In genomic region chr5:103387540-103388026, GRCm38 (mm10) we compare ENCODE assay signal across 8 mouse cellular contexts. TPM values are rescaled to one million over a fixed set of nuclear protein-coding genes. Genes with fewer than 3 reads are reported as not detected.
DNase-seq lines count a peak whose midpoint lies in the region; ATAC-seq lines count a peak whose summit lies in the region.

No protein-coding gene starts in this region.

- 68% methylated on average over 8 of the region's 8 CpGs for WGBS in midbrain, embryonic 13.5 days
- WGBS in midbrain, embryonic 11.5 days, result 67% methylated on average over 8 of the region's 8 CpGs
- WGBS in embryonic facial prominence, embryonic 15.5 days, result 19% methylated on average over 8 of the region's 8 CpGs
- 24% methylated on average over 8 of the region's 8 CpGs for WGBS in stomach, embryonic 16.5 days

- H3K36me3 ChIP-seq in midbrain, embryonic 13.5 days, result no peaks in the 10 kb centered on the region
- no peaks in the 10 kb centered on the region for H3K36me3 ChIP-seq in midbrain, embryonic 11.5 days (ENCODE audit: control insufficient read depth, insufficient read depth, low read length)
- no peaks in the 10 kb centered on the region for H3K36me3 ChIP-seq in embryonic facial prominence, embryonic 15.5 days
- H3K36me3 ChIP-seq in stomach, embryonic 16.5 days (ENCODE audit: control insufficient read depth, insufficient read depth, low read length), result no peaks in the 10 kb centered on the region

- no peaks in the 10 kb centered on the region for H3K27me3 ChIP-seq in midbrain, embryonic 13.5 days
- no peaks in the 10 kb centered on the region for H3K27me3 ChIP-seq in midbrain, embryonic 11.5 days (ENCODE audit: control insufficient read depth, insufficient read depth, low read length)
- H3K27me3 ChIP-seq in embryonic facial prominence, embryonic 15.5 days, result no peaks in the 10 kb centered on the region
- no peaks in the 10 kb centered on the region for H3K27me3 ChIP-seq in stomach, embryonic 16.5 days (ENCODE audit: control insufficient read depth, insufficient read depth, low read length)

- no peaks in the 10 kb centered on the region for H3K9me3 ChIP-seq in midbrain, embryonic 13.5 days
- no peaks in the 10 kb centered on the region for H3K9me3 ChIP-seq in midbrain, embryonic 11.5 days (ENCODE audit: control insufficient read depth, low read length)
- H3K9me3 ChIP-seq in embryonic facial prominence, embryonic 15.5 days (replicated peaks), result no peaks in the 10 kb centered on the region
- no peaks in the 10 kb centered on the region for H3K9me3 ChIP-seq in stomach, embryonic 16.5 days (replicated peaks; ENCODE audit: control insufficient read depth, low read length)

- ATAC-seq in midbrain, embryonic 13.5 days, result 0 out of 2 replicates have a peak, but pooled peaks have one; percentile 40
- no peak for ATAC-seq in midbrain, embryonic 11.5 days (ENCODE audit: low FRiP score)
- ATAC-seq in embryonic facial prominence, embryonic 15.5 days (ENCODE audit: insufficient number of reproducible peaks, low FRiP score, low TSS enrichment, low read depth), result peak; percentile 83
- peak; percentile 85 for ATAC-seq in stomach, embryonic 16.5 days (ENCODE audit: insufficient read depth, low FRiP score)
- ATAC-seq in cerebellum, adult (ENCODE audit: insufficient number of reproducible peaks, low FRiP score, low TSS enrichment), result no peak

- H3K9ac ChIP-seq in midbrain, embryonic 13.5 days (replicated peaks), result no peak overlapping the region
- H3K9ac ChIP-seq in midbrain, embryonic 11.5 days (ENCODE audit: low read length), result no peak overlapping the region
- H3K9ac ChIP-seq in embryonic facial prominence, embryonic 15.5 days, result no peak overlapping the region
- no peak overlapping the region for H3K9ac ChIP-seq in stomach, embryonic 16.5 days (ENCODE audit: low read length)

- no peak overlapping the region for H3K27ac ChIP-seq in midbrain, embryonic 13.5 days
- no peak overlapping the region for H3K27ac ChIP-seq in midbrain, embryonic 11.5 days (ENCODE audit: low read depth, low read length)
- peak overlapping the region; percentile 39 for H3K27ac ChIP-seq in embryonic facial prominence, embryonic 15.5 days (replicated peaks)
- H3K27ac ChIP-seq in stomach, embryonic 16.5 days (ENCODE audit: low read length), result peak overlapping the region; percentile 86

- no peak for DNase-seq in midbrain, embryonic 11.5 days (ENCODE audit: low spot score, missing footprints)
- peak; percentile 60 for DNase-seq in heart, postnatal 25 days (ENCODE audit: low spot score)
- peak; percentile 57 to 77 for DNase-seq in kidney, postnatal 36 days
- no peak for DNase-seq in frontal cortex, postnatal 14 days (ENCODE audit: low spot score in 2 of 2)

- intact Hi-C loops in heart, postnatal 25 days (cut with DNase I), result no loop called here

- no peak overlapping the region for H3K4me2 ChIP-seq in midbrain, embryonic 13.5 days (replicated peaks)
- no peak overlapping the region for H3K4me2 ChIP-seq in midbrain, embryonic 11.5 days
- no peak overlapping the region for H3K4me2 ChIP-seq in embryonic facial prominence, embryonic 15.5 days (replicated peaks)
- H3K4me2 ChIP-seq in stomach, embryonic 16.5 days (ENCODE audit: low read depth, low read length), result no peak overlapping the region

- no peak overlapping the region for H3K4me3 ChIP-seq in midbrain, embryonic 13.5 days (replicated peaks)
- no peak overlapping the region for H3K4me3 ChIP-seq in midbrain, embryonic 11.5 days (ENCODE audit: low read depth, low read length)
- no peak overlapping the region for H3K4me3 ChIP-seq in embryonic facial prominence, embryonic 15.5 days (replicated peaks)
- no peak overlapping the region for H3K4me3 ChIP-seq in stomach, embryonic 16.5 days (replicated peaks; ENCODE audit: low read length)

- peaks cover 1% of the 10 kb centered on the region; the same call in 1 of the 2 replicates for H3K4me1 ChIP-seq in midbrain, embryonic 13.5 days (replicated peaks)
- H3K4me1 ChIP-seq in midbrain, embryonic 11.5 days (ENCODE audit: control insufficient read depth, insufficient read depth, low read length), result no peaks in the 10 kb centered on the region
- H3K4me1 ChIP-seq in embryonic facial prominence, embryonic 15.5 days, result peaks cover 14% of the 10 kb centered on the region
- peaks cover 14% of the 10 kb centered on the region for H3K4me1 ChIP-seq in stomach, embryonic 16.5 days (ENCODE audit: control insufficient read depth, insufficient read depth, low read length)

RNA-seq across cellular contexts. Expression of gene Ptpn13, which starts 37.4 kb away (rescaled TPM):
- polyA plus RNA-seq in midbrain, embryonic 13.5 days (2015; fragmentation: Nextera tagmentation; extraction: Ambion mirVana), result 6.8 and 8.7 TPM in 2 replicates
- 15.0 and 18.1 TPM in 2 replicates for polyA plus RNA-seq in midbrain, embryonic 11.5 days (2014; fragmentation: Nextera tagmentation; extraction: Ambion mirVana)
- polyA plus RNA-seq in embryonic facial prominence, embryonic 15.5 days (2015; fragmentation: Nextera tagmentation; extraction: Ambion mirVana), result 22.7 and 23.3 TPM in 2 replicates
- total RNA-seq in heart, postnatal 25 days (2021), result 1 to 10 TPM; 6.1 to 6.6 TPM
- polyA plus RNA-seq in stomach, embryonic 16.5 days (2015; fragmentation: Nextera tagmentation; extraction: Ambion mirVana), result 16.8 and 18.8 TPM in 2 replicates

Comparison
In these comparisons a context has a peak if more than half of its experiments do, and no peak if none do; other contexts are left out.
1. ATAC-seq: peak in midbrain, embryonic 13.5 days (single experiment), embryonic facial prominence, embryonic 15.5 days (single experiment) and stomach, embryonic 16.5 days (single experiment); none in midbrain, embryonic 11.5 days (single experiment) and cerebellum, adult (single experiment).
2. H3K27ac ChIP-seq: peak in embryonic facial prominence, embryonic 15.5 days (single experiment) and stomach, embryonic 16.5 days (single experiment); none in midbrain, embryonic 13.5 days (single experiment) and midbrain, embryonic 11.5 days (single experiment).
3. DNase-seq: peak in heart, postnatal 25 days (single experiment) and kidney, postnatal 36 days (2 of 2); none in midbrain, embryonic 11.5 days (single experiment) and frontal cortex, postnatal 14 days (0 of 2).